Mouse (Mus musculus): ENCODE data around the gene Sec11a. TPM values are rescaled to one million over a fixed set of nuclear protein-coding genes. Genes with fewer than 3 reads are reported as not detected.
A peak's percentile ranks its signal among the peaks of the same experiment; 100 is the strongest.

Gene Sec11a
- 140 and 142 TPM in 2 replicates for polyA plus RNA-seq (2015; fragmentation: Nextera tagmentation; extraction: Ambion mirVana)

GRCm38 (mm10) chr7:80947445-80948350 is at the start of gene Sec11a:
Gene Sec11a (minus strand): TSS chr7:80947780.
- 2% methylated on average over 44 of the region's 44 CpGs for WGBS
- ATAC-seq, result peak; percentile 99

GRCm38 (mm10) chr7:80995266-80996146 is 47.9 kb upstream of the Sec11a start:
- 30% methylated on average over 3 of the region's 3 CpGs for WGBS
- no peak for TF ChIP-seq CTCF (IDR thresholded peaks at IDR 0.05; ENCODE audit: low read depth)
- Histone ChIP-seq H3K4me3 (ENCODE audit: low read depth, low read length) (no peak overlapping the region), H3K27me3 (replicated peaks; ENCODE audit: control insufficient read depth, insufficient read depth, low read length) (no peaks in the 10 kb centered on the region), H3K9ac (ENCODE audit: low read depth, low read length) (no peak overlapping the region), H3K36me3 (ENCODE audit: control insufficient read depth, insufficient read depth) (no peaks in the 10 kb centered on the region), H3K9me3 (ENCODE audit: control insufficient read depth) (no peaks in the 10 kb centered on the region), H3K27ac (ENCODE audit: low read depth, low read length) (no peak overlapping the region), H3K4me2 (replicated peaks; ENCODE audit: low read depth) (peak overlapping the region; percentile 83), H3K4me1 (replicated peaks; ENCODE audit: control insufficient read depth, insufficient read depth, low read length) (peaks cover 18% of the 10 kb centered on the region)
- ATAC-seq, result no peak

More at GRCm38 (mm10) chr7:80947445-80948350, at the start of gene Sec11a:
- Histone ChIP-seq H3K9ac (ENCODE audit: low read depth, low read length) (peak within 1 kb of the TSS; percentile 88), H3K4me1 (replicated peaks; ENCODE audit: control insufficient read depth, insufficient read depth, low read length) (peaks cover 4% of the 10 kb centered on the region; the same call in 1 of the 2 replicates), H3K27me3 (replicated peaks; ENCODE audit: control insufficient read depth, insufficient read depth, low read length) (no peaks in the 10 kb centered on the region), H3K36me3 (ENCODE audit: control insufficient read depth, insufficient read depth) (no peaks in the 10 kb centered on the region), H3K4me3 (ENCODE audit: low read depth, low read length) (peak within 1 kb of the TSS; percentile 94), H3K4me2 (replicated peaks; ENCODE audit: low read depth) (peak within 1 kb of the TSS; percentile 76), H3K27ac (ENCODE audit: low read depth, low read length) (peak within 1 kb of the TSS; percentile 65), H3K9me3 (ENCODE audit: control insufficient read depth) (no peaks in the 10 kb centered on the region)
- TF ChIP-seq CTCF (IDR thresholded peaks at IDR 0.05; ENCODE audit: low read depth), result peak; percentile 34

- Histone ChIP-seq H3K27me3 (replicated peaks; ENCODE audit: control insufficient read depth, insufficient read depth, low read length) (no peaks in the 10 kb centered on the region), H3K4me2 (replicated peaks; ENCODE audit: low read depth) (peak overlapping the region; percentile 83), H3K9ac (ENCODE audit: low read depth, low read length) (peak overlapping the region; percentile 95), H3K27ac (ENCODE audit: low read depth, low read length) (peak overlapping the region; percentile 98; the same call in 1 of the 2 replicates), H3K4me3 (ENCODE audit: low read depth, low read length) (peak overlapping the region; percentile 96), H3K9me3 (ENCODE audit: control insufficient read depth) (no peaks in the 10 kb centered on the region), H3K4me1 (replicated peaks; ENCODE audit: control insufficient read depth, insufficient read depth, low read length) (peaks cover 18% of the 10 kb centered on the region), H3K36me3 (ENCODE audit: control insufficient read depth, insufficient read depth) (no peaks in the 10 kb centered on the region)
- no peak for ATAC-seq
- TF ChIP-seq CTCF (IDR thresholded peaks at IDR 0.05; ENCODE audit: low read depth), result no peak
- 24% methylated on average over 6 of the region's 6 CpGs for WGBS
These were observed 47.1 kb upstream of the Sec11a start for GRCm38 (mm10) chr7:80994663-80995005.

- H3K4me1 ChIP-seq (replicated peaks; ENCODE audit: control insufficient read depth, insufficient read depth, low read length), result peaks cover 18% of the 10 kb centered on the region
- peak; percentile 69 for ATAC-seq
- H3K4me2 ChIP-seq (replicated peaks; ENCODE audit: low read depth), result peak overlapping the region; percentile 83
- peak overlapping the region; percentile 98 for H3K27ac ChIP-seq (ENCODE audit: low read depth, low read length)
- peak; percentile 55 for TF ChIP-seq CTCF (IDR thresholded peaks at IDR 0.05; ENCODE audit: low read depth)
- peak overlapping the region; percentile 95 for H3K9ac ChIP-seq (ENCODE audit: low read depth, low read length)
- H3K9me3 ChIP-seq (ENCODE audit: control insufficient read depth), result no peaks in the 10 kb centered on the region
- under 1% methylated on average over 42 of the region's 58 CpGs for WGBS
- H3K36me3 ChIP-seq (ENCODE audit: control insufficient read depth, insufficient read depth), result no peaks in the 10 kb centered on the region
- H3K27me3 ChIP-seq (replicated peaks; ENCODE audit: control insufficient read depth, insufficient read depth, low read length), result no peaks in the 10 kb centered on the region
- H3K4me3 ChIP-seq (ENCODE audit: low read depth, low read length), result peak overlapping the region; percentile 96
These were observed 46.5 kb upstream of the Sec11a start for GRCm38 (mm10) chr7:80993834-80994662.

GRCm38 (mm10) chr7:80992980-80993833 is 45.6 kb upstream of the Sec11a start, which contains the start of gene Zfp592:
Gene Zfp592 (plus strand): TSS chr7:80993681.
- under 1% methylated on average over 59 of the region's 102 CpGs for WGBS
- H3K9ac ChIP-seq (ENCODE audit: low read depth, low read length), result peak within 1 kb of the TSS; percentile 95
- H3K27me3 ChIP-seq (replicated peaks; ENCODE audit: control insufficient read depth, insufficient read depth, low read length), result no peaks in the 10 kb centered on the region
- peak; percentile 38; the same call in 1 of the 2 replicates for TF ChIP-seq CTCF (IDR thresholded peaks at IDR 0.05; ENCODE audit: low read depth)
- H3K27ac ChIP-seq (ENCODE audit: low read depth, low read length), result peak within 1 kb of the TSS; percentile 98
- peak within 1 kb of the TSS; percentile 96 for H3K4me3 ChIP-seq (ENCODE audit: low read depth, low read length)
- peak within 1 kb of the TSS; percentile 83 for H3K4me2 ChIP-seq (replicated peaks; ENCODE audit: low read depth)
- no peaks in the 10 kb centered on the region for H3K36me3 ChIP-seq (ENCODE audit: control insufficient read depth, insufficient read depth)
- H3K9me3 ChIP-seq (ENCODE audit: control insufficient read depth), result no peaks in the 10 kb centered on the region
- peaks cover 18% of the 10 kb centered on the region for H3K4me1 ChIP-seq (replicated peaks; ENCODE audit: control insufficient read depth, insufficient read depth, low read length)
- ATAC-seq, result peak; percentile 88

Measured in intestine, postnatal 0 days (tissue).